Mouse (Mus musculus) midbrain, postnatal 0 days (tissue): Measurements from ENCODE around the gene S1pr5. TPM values are rescaled to one million over a fixed set of nuclear protein-coding genes. Genes with fewer than 3 reads are reported as not detected.

Source experiments
- ATAC-seq: fragments of 200-750 bp; cut with Nextera tagmentation; 2 replicates; pipeline ENCODE4 v1.8.0; 2017; ENCODE audit warnings: moderate number of reproducible peaks, mild to moderate bottlenecking, moderate TSS enrichment, moderate library complexity; ENCODE audit not compliant: low FRiP score
- DNase-seq: peaks from one replicate; pipeline ENCODE4 v3.0.0-alpha.2; 2015; ENCODE audit warnings: low spot score
- H3K27ac ChIP-seq: fragments of 300-500 bp; sonication (generic); 2 replicates; pipeline ENCODE4 v1.5.1; 2014; ENCODE audit warnings: low read depth, mild to moderate bottlenecking, low read length, mixed read lengths
- H3K27me3 ChIP-seq: fragments of 300-500 bp; sonication (generic); 2 replicates; pipeline ENCODE4 v1.6.1; 2014; ENCODE audit warnings: low read length, control low read depth, mixed read lengths; ENCODE audit not compliant: insufficient read depth
- H3K36me3 ChIP-seq: fragments of 300-500 bp; sonication (generic); 2 replicates; pipeline ENCODE4 v1.6.1; 2014; ENCODE audit warnings: low read length, control low read depth, mixed read lengths; ENCODE audit not compliant: insufficient read depth
- H3K4me1 ChIP-seq: fragments of 300-500 bp; sonication (generic); 2 replicates; pipeline ENCODE4 v1.6.1; 2014; ENCODE audit warnings: mild to moderate bottlenecking, control low read depth, antibody characterized with exemption, low read length, mixed read lengths; ENCODE audit not compliant: insufficient read depth
- H3K4me2 ChIP-seq: fragments of 300-500 bp; sonication (generic); 2 replicates; pipeline ENCODE4 v1.6.1; 2014; ENCODE audit warnings: low read depth, mild to moderate bottlenecking, low read length, mixed read lengths; ENCODE audit not compliant: poor library complexity, severe bottlenecking
- H3K4me3 ChIP-seq: fragments of 300-500 bp; sonication (generic); 2 replicates; pipeline ENCODE4 v1.5.1; 2014; ENCODE audit warnings: low read depth, mild to moderate bottlenecking, low read length, moderate library complexity
- H3K9ac ChIP-seq: fragments of 300-500 bp; sonication (generic); replicated peaks from 2 replicates; pipeline ENCODE4 v1.6.1; 2014; ENCODE audit warnings: mild to moderate bottlenecking, low read length, moderate library complexity, mixed read lengths; ENCODE audit not compliant: poor library complexity, severe bottlenecking
- H3K9me3 ChIP-seq: fragments of 300-500 bp; sonication (generic); 2 replicates; pipeline ENCODE4 v1.6.1; 2016; ENCODE audit warnings: low read length, control low read depth
- CTCF ChIP-seq: IDR thresholded peaks from 2 replicates; pipeline ENCODE4 v1.5.1; 2016; ENCODE audit warnings: antibody characterized with exemption, mild to moderate bottlenecking
- WGBS: fragments of 180-500 bp; shearing (Covaris S2); extraction: QIAGEN DNeasy Blood & Tissue Kit; methylation state at CpG from one replicate; pipeline ENCODE4 v1.1.7; 2014; 5-methylcytosine and 5-hydroxymethylcytosine counted together
- polyA plus RNA-seq: library from polyadenylated mRNA; unstranded; fragments of >200 nt; fragmentation: Nextera tagmentation; extraction: Ambion mirVana; gene quantifications from 2 replicates; pipeline ENCODE4 v1.2.1, GENCODE M21; 2015
- total RNA-seq: library from RNA; depleted of rRNA; stranded (reverse); fragments of >200 nt; gene quantifications from 2 replicates; pipeline ENCODE4 v1.2.3, GENCODE M21; 2014

The S1pr5 gene
- total and polyA plus RNA-seq, 2 experiments from 2014 or later = 2.7 to 4.2 TPM

- WGBS = 69% methylated on average over 13 of the region's 13 CpGs
- no peak overlapping the region for H3K9ac ChIP-seq
- no peak overlapping the region for H3K4me2 ChIP-seq
- no peaks in the 10 kb centered on the region for H3K9me3 ChIP-seq
- H3K27me3 ChIP-seq = peaks cover 35% of the 10 kb centered on the region
- peaks cover 3% of the 10 kb centered on the region; the same call in 1 of the 2 replicates for H3K4me1 ChIP-seq
- no peak overlapping the region for H3K27ac ChIP-seq
- H3K36me3 ChIP-seq = no peaks in the 10 kb centered on the region
- DNase-seq (no peak), ATAC-seq (no peak)
- TF ChIP-seq CTCF = no peak
- H3K4me3 ChIP-seq = no peak overlapping the region
Measured at GRCm38 (mm10) chr9:21251116-21251735, 3.0 kb upstream of the S1pr5 start.

GRCm38 (mm10) chr9:21250509-21250908, 2.3 kb upstream of the S1pr5 start:
- Histone ChIP-seq H3K9me3 (no peaks in the 10 kb centered on the region), H3K4me2 (no peak overlapping the region), H3K9ac (no peak overlapping the region), H3K4me1 (peaks cover 3% of the 10 kb centered on the region; the same call in 1 of the 2 replicates), H3K27ac (no peak overlapping the region), H3K36me3 (no peaks in the 10 kb centered on the region), H3K4me3 (no peak overlapping the region), H3K27me3 (peaks cover 39% of the 10 kb centered on the region)
- DNase-seq (peak; percentile 46), ATAC-seq (no peak)
- WGBS = 59% methylated on average over 2 of the region's 2 CpGs
- TF ChIP-seq CTCF = no peak

DNA sequence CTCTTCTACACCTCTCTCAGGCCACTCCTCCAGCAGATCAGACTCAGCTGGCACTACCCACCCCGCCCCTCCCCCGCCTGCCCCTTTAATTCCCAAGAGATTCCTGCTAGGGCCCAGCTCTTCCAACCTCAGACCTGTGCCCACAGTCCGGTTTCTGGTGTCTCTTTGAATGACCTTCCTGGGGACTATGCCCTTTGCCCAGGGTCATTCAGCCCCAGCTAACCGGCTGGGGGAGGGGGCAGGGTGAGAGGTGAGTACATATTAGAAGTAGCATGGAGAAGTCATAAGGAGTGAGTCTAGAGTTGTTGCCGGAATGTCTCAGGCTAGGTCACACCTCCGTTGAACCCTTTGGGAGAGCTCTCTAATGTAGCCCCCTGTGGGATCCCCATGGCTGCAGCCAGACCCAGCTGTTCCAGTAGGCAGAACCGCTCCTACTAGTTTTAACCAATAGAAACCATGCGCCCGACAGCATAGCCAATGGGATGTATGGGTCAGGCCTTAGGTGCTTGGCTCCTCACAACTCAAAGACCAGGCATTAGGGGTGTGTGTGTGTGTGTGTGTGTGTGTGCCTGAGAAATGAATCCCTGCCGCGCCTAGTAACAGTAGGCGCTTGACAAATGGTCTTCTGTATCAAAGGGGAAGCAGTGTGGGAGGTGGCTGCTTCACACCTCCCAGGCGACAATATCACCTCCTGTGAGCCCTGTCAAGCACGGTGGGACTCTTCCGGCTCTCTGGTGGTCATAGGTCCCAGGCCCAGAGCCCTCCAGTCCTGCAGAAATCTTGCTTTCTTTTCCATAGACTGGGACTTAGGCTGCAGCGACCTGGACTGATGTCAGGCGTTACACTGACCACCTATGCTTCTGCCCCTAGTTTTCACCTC, 1.6 kb upstream of the S1pr5 start:
- Histone ChIP-seq H3K27ac (no peak overlapping the region), H3K4me3 (no peak overlapping the region), H3K4me2 (no peak overlapping the region), H3K9ac (no peak overlapping the region), H3K4me1 (peaks cover 3% of the 10 kb centered on the region; the same call in 1 of the 2 replicates), H3K27me3 (peaks cover 45% of the 10 kb centered on the region), H3K36me3 (no peaks in the 10 kb centered on the region), H3K9me3 (no peaks in the 10 kb centered on the region)
- no peak for TF ChIP-seq CTCF
- DNase-seq = no peak
- 45% methylated on average over 17 of the region's 17 CpGs for WGBS
- ATAC-seq = no peak

GRCm38 (mm10) chr9:21246342-21246741, 1.9 kb downstream of the S1pr5 start:
- DNase-seq (no peak), ATAC-seq (no peak)
- Histone ChIP-seq H3K27ac (no peak overlapping the region), H3K27me3 (peaks cover 62% of the 10 kb centered on the region), H3K36me3 (no peaks in the 10 kb centered on the region), H3K4me3 (no peak overlapping the region), H3K4me2 (no peak overlapping the region), H3K9ac (no peak overlapping the region), H3K9me3 (no peaks in the 10 kb centered on the region), H3K4me1 (peaks cover 6% of the 10 kb centered on the region; the same call in 1 of the 2 replicates)
- 81% methylated on average over 1 of the region's 1 CpGs for WGBS
- TF ChIP-seq CTCF = no peak

- H3K27ac ChIP-seq = peak overlapping the region; percentile 32
- H3K4me3 ChIP-seq = peak overlapping the region; percentile 47
- peak overlapping the region; percentile 59 for H3K9ac ChIP-seq
- 2% methylated on average over 16 of the region's 16 CpGs for WGBS
- H3K36me3 ChIP-seq = no peaks in the 10 kb centered on the region
- H3K9me3 ChIP-seq = no peaks in the 10 kb centered on the region
- ATAC-seq = no peak
- peaks cover 6% of the 10 kb centered on the region; the same call in 1 of the 2 replicates for H3K4me1 ChIP-seq
- H3K4me2 ChIP-seq = peak overlapping the region; percentile 76
- peaks cover 57% of the 10 kb centered on the region for H3K27me3 ChIP-seq
- DNase-seq = no peak
- TF ChIP-seq CTCF = no peak
Measured at GRCm38 (mm10) chr9:21245113-21245487, 3.1 kb downstream of the S1pr5 start.
